Mouse (Mus musculus) spleen, adult 2 months (tissue): ENCODE measurements at regions not wholly inside any gene's neighbourhood (a gene's known extent, or its start where the extent isn't known, plus 50 kb on each side); places are given as distances from the start of the nearest gene placed in this dataset.

Experiments
- CTCF ChIP-seq: fragments of 200-500 bp; IDR thresholded peaks from 2 replicates; pipeline ENCODE4 v1.5.1; 2011; ENCODE audit warnings: mild to moderate bottlenecking, inconsistent platforms; ENCODE audit not compliant: insufficient read depth, insufficient read length, insufficient replicate concordance; ENCODE audit errors: extremely low read depth
- POLR2A ChIP-seq: fragments of 200-500 bp; IDR thresholded peaks from 2 replicates; pipeline ENCODE4 v1.6.1; 2011; ENCODE audit warnings: low read depth, low read length, inconsistent platforms

GRCm38 (mm10) chr13:102566846-102567572, 126.3 kb upstream of the Cd180 start:
- TF ChIP-seq POLR2A (no peak), CTCF (no peak)
